Mouse (Mus musculus) heart, embryonic 13.5 days (tissue): ENCODE measurements at regions not wholly inside any gene's neighbourhood (a gene's known extent, or its start where the extent isn't known, plus 50 kb on each side); places are given as distances from the start of the nearest gene placed in this dataset.

Source experiments
- ATAC-seq: fragments of 200-750 bp; cut with Nextera tagmentation; 2 replicates; pipeline ENCODE4 v1.8.0; 2017; ENCODE audit warnings: moderate TSS enrichment; ENCODE audit not compliant: insufficient number of reproducible peaks, low FRiP score, low TSS enrichment; ENCODE audit errors: extremely low read depth
- H3K27ac ChIP-seq: fragments of 300-500 bp; sonication (generic); replicated peaks from 2 replicates; pipeline ENCODE4 v1.5.1; 2015; ENCODE audit warnings: moderate library complexity, mild to moderate bottlenecking, inconsistent platforms
- H3K27me3 ChIP-seq: fragments of 300-500 bp; sonication (generic); replicated peaks from 2 replicates; pipeline ENCODE4 v1.6.1; 2015; ENCODE audit warnings: mild to moderate bottlenecking, inconsistent platforms
- H3K36me3 ChIP-seq: fragments of 300-500 bp; sonication (generic); 2 replicates; pipeline ENCODE4 v1.6.1; 2015; ENCODE audit warnings: mild to moderate bottlenecking, inconsistent platforms
- H3K4me1 ChIP-seq: fragments of 300-500 bp; sonication (generic); 2 replicates; pipeline ENCODE4 v1.6.1; 2015; ENCODE audit warnings: inconsistent platforms
- H3K4me2 ChIP-seq: fragments of 300-500 bp; sonication (generic); 2 replicates; pipeline ENCODE4 v1.6.1; 2015; ENCODE audit warnings: inconsistent platforms, mild to moderate bottlenecking, moderate library complexity
- H3K4me3 ChIP-seq: fragments of 300-500 bp; sonication (generic); 2 replicates; pipeline ENCODE4 v1.5.1; 2015; ENCODE audit warnings: moderate library complexity, mild to moderate bottlenecking, inconsistent platforms
- H3K9ac ChIP-seq: fragments of 300-500 bp; sonication (generic); 2 replicates; pipeline ENCODE4 v1.6.1; 2015; ENCODE audit warnings: inconsistent platforms, mild to moderate bottlenecking, moderate library complexity
- H3K9me3 ChIP-seq: fragments of 300-500 bp; sonication (generic); 2 replicates; pipeline ENCODE4 v1.6.1; 2016; ENCODE audit warnings: inconsistent platforms
- WGBS: fragments of 180-500 bp; shearing (Covaris S2); methylation state at CpG from one replicate; pipeline ENCODE4 v1.1.7; 2015; ENCODE audit warnings: mixed read lengths; 5-methylcytosine and 5-hydroxymethylcytosine counted together

DNA sequence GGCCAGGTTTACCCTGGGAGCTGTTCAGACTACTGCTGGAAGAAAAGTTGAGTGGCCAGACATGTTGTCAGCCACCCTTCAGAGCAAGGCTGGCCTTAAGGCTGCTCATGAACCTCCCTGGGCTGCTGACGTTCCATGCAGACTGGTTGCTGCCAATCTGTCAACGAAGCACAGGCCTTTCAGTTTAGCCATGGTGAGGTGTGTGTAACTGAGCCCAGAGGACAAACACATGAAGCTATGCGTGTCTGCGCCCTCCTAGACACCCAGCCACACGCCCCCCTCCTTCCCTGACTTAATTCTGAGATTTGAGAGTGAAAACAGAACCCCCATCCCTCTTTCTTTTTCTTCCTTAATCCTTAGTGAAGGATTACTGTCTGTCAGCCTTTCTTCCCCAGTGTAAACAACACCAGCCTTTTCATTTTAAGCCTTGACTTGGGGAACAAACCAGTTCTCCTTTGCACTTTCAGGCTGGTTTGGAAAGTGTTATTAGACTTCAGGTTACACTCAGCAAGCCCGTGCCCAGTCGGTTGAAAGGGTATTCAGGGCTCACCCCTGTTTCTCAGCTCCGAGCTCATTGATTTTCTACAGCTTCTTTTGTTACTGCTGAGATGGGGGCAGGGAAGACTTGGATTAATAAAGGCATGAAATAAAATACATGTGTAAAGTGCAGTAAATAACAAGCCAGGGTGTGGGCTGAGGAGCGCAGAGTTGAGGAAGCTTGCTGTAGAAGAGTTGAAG lies 379.4 kb downstream of the Dmrt2 start:
- WGBS: 48% methylated on average over 9 of the region's 9 CpGs
- H3K9ac ChIP-seq: no peak overlapping the region
- H3K4me3 ChIP-seq: no peak overlapping the region
- H3K4me1 ChIP-seq: no peaks in the 10 kb centered on the region
- no peaks in the 10 kb centered on the region for H3K36me3 ChIP-seq
- ATAC-seq: no peak
- H3K27ac ChIP-seq: no peak overlapping the region
- no peaks in the 10 kb centered on the region for H3K27me3 ChIP-seq
- no peaks in the 10 kb centered on the region for H3K9me3 ChIP-seq
- H3K4me2 ChIP-seq: no peak overlapping the region

DNA sequence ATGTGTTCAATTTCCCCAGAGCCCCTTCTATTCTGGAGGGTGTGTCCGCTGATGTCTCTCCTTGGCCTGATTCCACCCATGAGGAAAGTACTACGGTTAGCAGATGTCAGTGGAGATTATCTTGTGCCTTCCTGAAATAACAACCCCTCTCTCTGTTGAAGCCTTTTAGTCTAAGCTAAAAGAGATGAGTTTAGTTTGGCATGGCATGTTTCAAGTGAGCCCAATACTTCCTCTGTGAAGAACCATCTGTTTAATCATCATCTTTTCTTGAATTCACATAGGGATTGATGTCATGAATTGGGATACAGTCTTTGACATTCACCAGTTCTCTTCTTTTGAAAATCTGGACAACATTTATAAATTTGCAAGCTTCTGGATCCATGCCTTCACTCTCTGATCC lies 387.5 kb downstream of the Dmrt2 start:
- no peak for ATAC-seq
- Histone ChIP-seq H3K4me1 (no peaks in the 10 kb centered on the region), H3K36me3 (no peaks in the 10 kb centered on the region), H3K9ac (no peak overlapping the region), H3K4me3 (no peak overlapping the region), H3K27me3 (no peaks in the 10 kb centered on the region), H3K9me3 (no peaks in the 10 kb centered on the region), H3K27ac (no peak overlapping the region), H3K4me2 (no peak overlapping the region)
- 72% methylated on average over 2 of the region's 2 CpGs for WGBS

DNA sequence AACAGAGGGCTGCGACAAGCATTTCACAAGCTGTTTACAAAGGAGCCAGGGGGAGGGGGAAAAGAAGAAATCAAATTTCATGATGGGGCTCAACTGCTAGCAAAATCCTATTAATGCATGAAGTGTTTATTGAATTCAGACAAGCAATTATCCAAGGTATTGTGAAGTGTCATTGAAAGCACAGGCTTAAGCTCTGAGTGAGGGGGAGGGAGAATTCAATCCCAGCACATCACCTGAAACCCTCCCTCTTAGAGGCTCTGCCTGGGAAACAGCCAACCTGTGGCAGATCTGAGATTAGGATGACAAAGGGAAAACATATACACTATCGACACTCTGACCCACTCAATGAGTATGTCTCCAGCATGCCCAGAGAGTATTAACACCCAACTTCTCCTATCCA lies 396.3 kb downstream of the Dmrt2 start:
- Histone ChIP-seq H3K9me3 (no peaks in the 10 kb centered on the region), H3K4me2 (no peak overlapping the region), H3K27ac (no peak overlapping the region), H3K27me3 (no peaks in the 10 kb centered on the region), H3K4me3 (no peak overlapping the region), H3K36me3 (no peaks in the 10 kb centered on the region), H3K4me1 (no peaks in the 10 kb centered on the region), H3K9ac (no peak overlapping the region)
- 53% methylated on average over 2 of the region's 2 CpGs for WGBS
- no peak for ATAC-seq

DNA sequence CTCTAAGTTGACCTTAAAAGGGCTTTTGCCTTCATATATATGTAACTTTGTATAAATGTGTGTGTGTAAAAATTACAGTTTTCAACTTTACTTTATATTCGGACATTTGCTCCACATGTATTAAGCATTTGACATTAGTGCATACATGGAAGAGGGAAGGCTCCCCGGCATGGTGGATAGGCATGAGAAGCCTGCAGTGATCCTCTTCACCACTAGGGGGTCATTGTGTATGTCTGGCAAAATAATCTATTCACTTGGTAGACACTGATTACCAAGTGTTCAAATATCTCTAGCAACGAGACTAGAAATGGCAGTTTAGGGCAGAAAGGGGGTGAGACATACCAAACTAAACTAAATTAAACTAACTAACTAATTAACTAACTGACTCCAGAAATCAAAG lies 397.7 kb downstream of the Dmrt2 start:
- no peaks in the 10 kb centered on the region for H3K9me3 ChIP-seq
- WGBS: 77% methylated on average over 3 of the region's 3 CpGs
- no peak overlapping the region for H3K4me2 ChIP-seq
- no peak overlapping the region for H3K4me3 ChIP-seq
- no peaks in the 10 kb centered on the region for H3K27me3 ChIP-seq
- ATAC-seq: no peak
- H3K36me3 ChIP-seq: no peaks in the 10 kb centered on the region
- no peak overlapping the region for H3K27ac ChIP-seq
- H3K9ac ChIP-seq: no peak overlapping the region
- H3K4me1 ChIP-seq: no peaks in the 10 kb centered on the region

DNA sequence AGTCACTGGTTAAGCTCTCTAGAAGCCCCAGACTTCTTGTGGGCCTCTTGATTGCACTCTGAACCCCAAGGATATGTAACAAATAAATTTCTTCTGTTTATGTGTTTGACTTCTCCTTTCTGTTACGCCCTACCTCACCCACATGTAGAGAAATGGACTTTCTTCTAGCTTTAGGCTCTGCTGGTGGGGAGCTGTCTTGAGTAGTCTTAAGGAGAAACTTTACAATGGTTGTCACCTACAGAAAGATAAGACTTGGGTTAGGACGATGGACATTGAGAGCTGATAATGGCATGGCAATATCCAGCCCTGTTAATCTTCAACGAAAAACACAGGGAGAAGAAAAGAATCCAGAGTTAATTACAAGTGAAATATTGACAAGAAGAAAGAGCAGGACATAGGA lies 416.1 kb downstream of the Dmrt2 start:
- no peaks in the 10 kb centered on the region for H3K36me3 ChIP-seq
- 57% methylated on average over 3 of the region's 3 CpGs for WGBS
- no peaks in the 10 kb centered on the region for H3K27me3 ChIP-seq
- H3K4me2 ChIP-seq: no peak overlapping the region
- H3K4me3 ChIP-seq: no peak overlapping the region
- H3K9me3 ChIP-seq: no peaks in the 10 kb centered on the region
- no peak for ATAC-seq
- no peak overlapping the region for H3K27ac ChIP-seq
- H3K9ac ChIP-seq: no peak overlapping the region
- H3K4me1 ChIP-seq: peaks cover 7% of the 10 kb centered on the region; the same call in 1 of the 2 replicates

DNA sequence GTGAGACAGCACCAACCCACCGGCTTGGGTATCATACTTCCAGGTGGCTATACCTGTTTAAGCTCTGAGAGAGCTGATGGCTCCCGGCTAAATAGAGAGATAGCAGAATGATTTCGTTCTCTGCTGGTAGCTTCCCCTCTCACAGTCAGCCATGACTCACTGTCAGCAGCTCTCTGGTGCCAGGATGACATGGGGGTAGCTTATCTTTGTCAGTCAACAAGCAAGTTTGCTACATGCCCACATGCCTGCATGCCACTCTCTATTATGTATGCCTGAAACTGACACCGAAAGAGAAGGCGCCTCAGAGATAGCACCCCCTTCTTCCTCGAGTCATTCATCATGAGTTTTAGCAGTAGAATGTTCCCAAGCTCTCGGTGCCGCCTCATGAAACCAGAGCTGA lies 419.2 kb downstream of the Dmrt2 start:
- H3K9ac ChIP-seq: no peak overlapping the region
- H3K27me3 ChIP-seq: no peaks in the 10 kb centered on the region
- no peaks in the 10 kb centered on the region for H3K9me3 ChIP-seq
- no peaks in the 10 kb centered on the region for H3K36me3 ChIP-seq
- H3K4me3 ChIP-seq: no peak overlapping the region
- H3K4me2 ChIP-seq: 0 out of 2 replicates have a peak overlapping the region, but pooled peaks have one; percentile 7
- H3K27ac ChIP-seq: no peak overlapping the region
- WGBS: 29% methylated on average over 8 of the region's 8 CpGs
- H3K4me1 ChIP-seq: peaks cover 7% of the 10 kb centered on the region; the same call in 1 of the 2 replicates
- no peak for ATAC-seq

DNA sequence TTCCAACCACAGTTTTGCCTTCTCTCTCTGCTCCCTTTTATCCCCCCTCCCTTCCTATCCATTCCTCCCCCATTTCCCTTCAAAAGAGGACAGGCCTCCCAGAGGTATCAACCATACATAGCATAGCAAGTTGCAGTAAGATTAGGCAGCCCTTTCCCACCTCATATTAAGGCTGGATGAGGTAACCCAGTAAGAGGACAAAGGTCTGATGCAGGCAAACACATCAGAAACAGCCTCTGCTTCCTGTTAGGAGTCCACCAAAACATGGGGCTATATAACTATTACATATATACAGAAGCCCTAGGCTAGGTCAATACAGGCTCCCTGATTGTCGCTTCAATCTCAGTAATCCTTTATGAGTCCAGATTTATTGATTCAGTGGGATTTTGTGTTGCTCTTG lies 421.6 kb downstream of the Dmrt2 start:
- 79% methylated on average over 1 of the region's 1 CpGs for WGBS
- Histone ChIP-seq H3K36me3 (no peaks in the 10 kb centered on the region), H3K27ac (no peak overlapping the region), H3K4me2 (no peak overlapping the region), H3K9ac (no peak overlapping the region), H3K9me3 (no peaks in the 10 kb centered on the region), H3K4me1 (peaks cover 7% of the 10 kb centered on the region; the same call in 1 of the 2 replicates), H3K4me3 (no peak overlapping the region), H3K27me3 (no peaks in the 10 kb centered on the region)
- no peak for ATAC-seq

DNA sequence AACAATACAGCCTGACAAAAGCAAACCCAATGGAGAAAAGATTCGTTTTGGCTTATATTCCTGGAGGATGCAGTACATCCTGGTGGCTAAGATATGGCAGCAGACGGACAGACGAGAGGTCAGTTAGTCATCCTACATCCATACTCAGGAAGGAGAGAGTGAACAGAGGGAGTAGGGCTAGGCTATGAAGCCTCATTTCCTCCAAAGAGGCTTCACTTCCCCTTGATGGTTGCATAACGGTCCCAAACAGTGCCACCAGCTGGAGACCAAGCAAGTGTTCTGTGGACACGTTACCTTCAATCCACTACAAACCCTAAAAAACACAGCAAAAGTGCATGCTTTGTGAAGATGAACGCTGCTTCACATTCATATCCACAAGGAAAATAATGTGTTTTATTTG lies 442.1 kb downstream of the Dmrt2 start:
- Histone ChIP-seq H3K27me3 (no peaks in the 10 kb centered on the region), H3K36me3 (no peaks in the 10 kb centered on the region), H3K9me3 (no peaks in the 10 kb centered on the region), H3K4me1 (no peaks in the 10 kb centered on the region), H3K27ac (no peak overlapping the region), H3K4me2 (no peak overlapping the region), H3K4me3 (no peak overlapping the region), H3K9ac (no peak overlapping the region)
- 64% methylated on average over 6 of the region's 6 CpGs for WGBS
- ATAC-seq: no peak

DNA sequence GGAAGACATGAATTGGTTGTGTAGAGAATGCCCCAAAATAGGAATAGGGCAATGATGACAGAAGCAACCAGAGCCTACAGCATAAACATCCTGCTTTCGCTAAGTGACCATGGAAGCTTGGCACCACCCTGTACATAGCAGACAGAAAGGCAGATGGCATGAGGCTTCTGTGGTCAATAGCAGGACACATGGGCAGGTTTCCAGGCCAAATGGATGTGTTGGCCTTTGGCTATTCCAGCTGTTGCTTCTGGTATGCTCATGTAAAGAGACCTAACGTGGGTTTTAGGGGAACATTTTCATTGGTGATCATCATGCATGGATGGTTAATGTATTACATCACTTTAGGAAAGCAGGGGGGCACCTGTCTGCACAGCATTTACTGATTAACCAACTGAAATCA lies 456.2 kb downstream of the Dmrt2 start:
- no peak overlapping the region for H3K9ac ChIP-seq
- H3K9me3 ChIP-seq: no peaks in the 10 kb centered on the region
- H3K4me3 ChIP-seq: no peak overlapping the region
- H3K4me1 ChIP-seq: no peaks in the 10 kb centered on the region
- ATAC-seq: no peak
- 68% methylated on average over 2 of the region's 2 CpGs for WGBS
- no peaks in the 10 kb centered on the region for H3K27me3 ChIP-seq
- H3K36me3 ChIP-seq: no peaks in the 10 kb centered on the region
- no peak overlapping the region for H3K4me2 ChIP-seq
- no peak overlapping the region for H3K27ac ChIP-seq

DNA sequence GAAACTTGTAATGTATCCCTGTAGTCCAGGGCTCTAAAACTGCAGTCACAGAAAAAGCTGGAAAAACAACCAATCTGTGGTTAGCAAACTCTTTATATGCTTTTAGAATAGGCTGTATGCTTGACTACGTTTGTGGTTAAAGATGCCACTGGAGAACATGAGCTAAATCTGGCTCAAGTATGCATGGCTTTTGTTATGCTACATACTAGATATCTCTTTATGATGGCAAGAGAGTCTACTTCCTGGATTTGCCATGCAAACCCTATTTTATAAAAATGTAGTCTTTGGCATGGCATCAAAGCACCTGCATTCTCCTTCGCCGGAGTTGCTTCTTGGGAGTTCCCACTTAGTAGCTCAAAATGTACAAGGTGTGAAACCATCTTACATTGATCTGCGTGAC lies 462.2 kb downstream of the Dmrt2 start:
- H3K4me2 ChIP-seq: no peak overlapping the region
- no peaks in the 10 kb centered on the region for H3K27me3 ChIP-seq
- no peak overlapping the region for H3K27ac ChIP-seq
- H3K9me3 ChIP-seq: no peaks in the 10 kb centered on the region
- H3K36me3 ChIP-seq: no peaks in the 10 kb centered on the region
- no peak overlapping the region for H3K4me3 ChIP-seq
- WGBS: 87% methylated on average over 4 of the region's 4 CpGs
- H3K4me1 ChIP-seq: no peaks in the 10 kb centered on the region
- H3K9ac ChIP-seq: no peak overlapping the region
- ATAC-seq: no peak

DNA sequence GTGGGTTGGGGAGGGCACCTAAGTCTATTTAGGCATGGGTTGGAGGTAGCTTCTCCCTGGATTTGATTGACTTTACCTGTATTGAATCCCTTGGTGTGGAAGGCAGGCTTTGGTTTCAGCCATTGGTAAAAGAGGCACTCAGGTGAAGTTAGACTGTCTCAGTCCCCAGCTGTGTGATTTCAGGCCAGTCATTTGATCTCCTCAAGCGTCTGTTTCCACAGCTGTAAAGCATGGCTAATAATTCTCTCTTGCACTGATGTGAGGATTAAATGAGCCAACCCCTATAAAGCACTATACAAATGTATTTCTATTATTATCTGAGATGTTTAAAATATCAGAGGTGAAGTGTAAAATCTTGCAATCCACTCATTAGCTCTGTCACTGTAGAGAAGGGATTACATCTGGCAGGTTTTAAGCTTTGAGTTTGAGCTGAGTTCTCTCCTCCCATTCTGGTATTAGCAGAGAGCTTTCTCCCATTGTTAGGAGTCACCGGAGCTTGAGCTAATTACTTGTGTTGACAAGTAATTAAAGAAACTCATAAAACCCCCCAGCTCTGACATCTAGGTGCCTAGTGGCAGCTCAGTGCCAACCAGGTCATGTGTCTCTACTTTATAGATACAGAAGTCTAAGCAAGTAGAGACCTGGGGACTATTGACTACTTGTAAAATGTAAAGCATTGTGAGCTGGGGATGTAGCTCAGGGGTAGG lies 463.3 kb downstream of the Dmrt2 start:
- Histone ChIP-seq H3K9me3 (no peaks in the 10 kb centered on the region), H3K4me2 (no peak overlapping the region), H3K4me3 (no peak overlapping the region), H3K4me1 (no peaks in the 10 kb centered on the region), H3K27ac (no peak overlapping the region), H3K9ac (no peak overlapping the region), H3K36me3 (no peaks in the 10 kb centered on the region), H3K27me3 (no peaks in the 10 kb centered on the region)
- WGBS: 65% methylated on average over 2 of the region's 2 CpGs
- no peak for ATAC-seq

DNA sequence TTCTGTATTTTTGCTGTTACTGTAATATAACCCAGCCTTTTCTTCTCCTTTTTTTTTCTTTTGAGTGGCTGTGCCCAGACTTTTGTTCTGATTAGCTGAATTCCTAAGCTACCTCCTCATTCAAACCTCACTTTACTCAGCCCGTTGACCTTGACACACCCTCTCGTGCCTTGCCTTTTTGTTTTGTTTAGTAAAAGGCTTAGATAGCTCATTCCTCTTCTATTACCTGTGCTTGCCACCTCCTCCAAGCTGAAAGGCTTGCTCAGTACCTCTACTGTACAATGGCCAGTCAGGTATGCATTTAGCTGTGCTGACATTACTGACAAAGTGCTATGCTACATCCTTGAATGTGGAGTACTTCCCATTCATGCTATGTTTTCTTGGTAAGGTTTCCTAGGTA lies 464.2 kb upstream of the Smarca2 start:
- Histone ChIP-seq H3K9me3 (no peaks in the 10 kb centered on the region), H3K4me2 (no peak overlapping the region), H3K27me3 (no peaks in the 10 kb centered on the region), H3K9ac (no peak overlapping the region), H3K4me3 (no peak overlapping the region), H3K27ac (no peak overlapping the region), H3K4me1 (no peaks in the 10 kb centered on the region), H3K36me3 (no peaks in the 10 kb centered on the region)
- ATAC-seq: no peak
- 59% methylated on average over 2 of the region's 2 CpGs for WGBS
